Mouse (Mus musculus) mouse embryonic stem cell (cell line): ENCODE data around the gene Stox1.

ENCODE experiments used
- in situ Hi-C, 2 experiments: fragments of 300-500 bp; cut with MboI; formaldehyde crosslinking; loops; 1 replicate in 1 of 2; 3 replicates in 1 of 2; pipeline ENCODE4 v1.14.3; 2019 to 2020; ENCODE audit warnings: low sequenced_read_pairs in 2 of 2, low pct_unique_long_range_greater_than_20kb in 1 of 2, mixed read lengths in 1 of 2; ENCODE audit not compliant: unreplicated experiment in 1 of 2

The Stox1 gene

GRCm38 (mm10) chr10:62672359-62672758 is 53.6 kb downstream of the Stox1 start:
- in situ Hi-C loops = no loop called here

DNA sequence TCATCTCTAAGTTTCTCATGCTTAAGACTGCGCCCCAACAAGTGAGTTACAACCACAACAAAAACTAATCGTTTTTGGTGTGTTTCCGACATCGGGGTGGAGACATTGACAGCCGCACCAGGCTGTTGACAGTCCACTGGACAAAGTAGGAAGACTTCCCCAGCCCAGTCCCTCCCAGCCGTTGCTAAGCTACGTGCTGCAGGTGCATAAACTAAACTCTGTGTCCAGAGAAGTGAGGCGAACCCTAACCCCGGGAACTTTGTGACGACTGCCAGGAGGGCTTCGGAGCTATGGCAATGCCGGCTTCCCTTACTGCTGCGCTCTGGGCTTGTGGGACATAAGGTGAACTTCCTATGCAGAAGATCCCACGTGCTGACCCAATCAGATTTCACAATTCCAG is 56.7 kb downstream of the Stox1 start:
- in situ Hi-C loops = no loop called here

DNA sequence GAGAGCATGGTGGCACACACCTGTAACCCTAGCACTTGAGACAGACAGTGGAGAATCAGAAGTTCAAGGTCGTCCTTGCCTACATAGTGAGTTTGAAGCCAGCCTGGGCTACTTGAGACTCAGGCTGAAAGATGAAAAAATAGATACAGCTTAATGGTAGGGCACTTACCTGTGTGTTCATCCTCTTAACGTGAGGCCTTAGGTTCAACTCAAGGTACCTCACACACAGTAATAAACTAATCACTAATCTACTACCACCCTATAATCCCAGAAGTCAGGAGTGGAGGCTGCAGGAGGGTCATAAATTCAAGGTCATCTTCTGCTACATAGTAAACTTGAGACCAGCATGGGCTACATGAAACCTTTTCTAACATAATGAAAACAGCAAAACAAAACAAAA is 57.5 kb downstream of the Stox1 start:
- in situ Hi-C loops = no loop called here

DNA sequence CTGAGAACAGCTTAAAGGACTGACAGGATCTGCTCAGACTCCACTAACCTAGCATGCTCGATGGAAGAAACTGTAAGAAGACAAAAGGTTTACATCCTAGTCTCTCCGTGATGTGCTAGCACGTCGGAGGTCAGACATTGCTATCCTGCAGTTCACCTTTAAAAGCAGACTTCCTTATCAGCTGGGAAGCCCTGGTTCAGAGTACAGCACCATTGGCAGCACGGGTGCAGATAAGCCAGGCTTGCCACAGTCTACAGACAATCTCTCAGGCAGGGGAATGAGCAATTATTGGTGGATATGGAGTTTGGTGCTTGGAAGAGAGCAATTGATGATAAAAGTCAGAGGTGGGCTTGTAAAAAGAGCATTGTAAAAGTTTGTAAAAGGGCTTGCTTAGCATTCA is 57.9 kb downstream of the Stox1 start:
- in situ Hi-C loops = no loop called here

- in situ Hi-C loops = no loop called here
Observed at GRCm38 (mm10) chr10:62664963-62665590, 60.9 kb downstream of the Stox1 start.

DNA sequence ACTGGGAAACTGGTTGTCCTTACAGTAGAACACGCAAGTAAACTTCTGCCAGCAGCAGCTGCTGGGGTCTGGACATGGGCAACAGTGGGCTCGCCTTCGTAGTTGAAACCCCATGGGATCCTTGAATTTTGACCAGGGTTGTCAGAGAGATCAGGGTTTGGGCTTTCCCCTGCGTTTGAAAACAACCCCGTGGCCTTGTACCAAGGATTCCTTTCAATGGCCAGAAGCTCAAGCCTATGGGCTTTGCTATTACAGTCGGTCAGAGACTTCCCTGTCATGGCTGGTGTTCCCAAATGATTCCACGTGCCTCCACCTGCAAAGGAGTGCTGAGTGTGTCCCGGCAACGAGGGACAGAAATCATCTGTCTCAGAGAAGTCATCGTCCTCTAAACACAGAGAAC is 61.8 kb downstream of the Stox1 start:
- in situ Hi-C loops = no loop called here

- in situ Hi-C loops = no loop called here
Observed at GRCm38 (mm10) chr10:62656711-62657110, 69.2 kb downstream of the Stox1 start.

DNA sequence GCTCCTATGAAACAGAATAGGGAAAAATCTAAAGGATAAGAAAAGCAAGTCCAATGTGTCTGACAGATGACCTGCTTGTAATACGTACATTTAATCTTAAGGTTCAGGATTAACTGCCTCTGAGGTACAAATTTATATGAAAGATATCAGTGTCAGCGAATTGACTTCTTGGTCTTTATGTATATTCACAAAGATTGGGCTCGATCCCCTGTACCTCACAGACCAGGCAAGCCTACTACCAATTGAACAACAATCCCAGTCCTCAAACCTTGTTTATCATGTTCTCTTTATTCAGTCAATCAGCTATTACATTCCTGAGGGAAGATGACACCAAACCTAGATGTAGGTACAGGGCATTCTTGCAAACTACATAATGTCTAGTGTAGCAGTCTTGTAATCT is 74.0 kb downstream of the Stox1 start:
- in situ Hi-C loops = no loop called here

GRCm38 (mm10) chr10:62650881-62651810 is 74.8 kb downstream of the Stox1 start, which contains the start of gene Ddx50:
Gene Ddx50 (minus strand): TSS chr10:62651218.
- in situ Hi-C loops = no loop called here

- in situ Hi-C loops = no loop called here
Observed at GRCm38 (mm10) chr10:62650358-62650782, 75.6 kb downstream of the Stox1 start.
